Mouse (Mus musculus): Measurements from ENCODE around the gene Dtx2. TPM values are rescaled to one million over a fixed set of nuclear protein-coding genes. Genes with fewer than 3 reads are reported as not detected.

The Dtx2 gene
- polyA plus RNA-seq, 1 experiment from 2014 or later, result 22.6 TPM

DNA sequence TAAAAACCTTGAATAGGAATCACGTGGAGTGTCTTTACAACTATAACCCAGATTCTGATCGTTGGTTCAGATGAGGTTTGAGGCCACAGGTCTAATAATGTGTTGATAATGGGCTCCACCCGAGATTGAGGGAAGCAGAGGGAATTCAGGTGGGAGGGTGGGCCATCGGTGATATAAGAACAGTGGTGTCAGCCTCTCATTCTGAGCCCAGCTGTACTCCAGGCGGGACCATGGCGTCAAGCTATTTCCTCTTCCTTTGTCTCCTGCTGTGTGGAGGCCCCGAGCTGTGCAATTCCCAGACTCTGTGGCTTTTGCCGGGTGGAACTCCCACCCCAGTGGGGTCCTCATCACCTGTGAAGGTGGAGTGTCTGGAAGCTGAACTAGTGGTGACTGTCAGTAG lies 14.7 kb upstream of the Dtx2 start, which contains the start of gene Zp3:
Zp3 (plus strand) TSS at position 196 of the 400 bp plus-strand sequence.
- Histone ChIP-seq H3K9ac (replicated peaks; ENCODE audit: low read length) (no peak within 1 kb of the TSS), H3K9me3 (replicated peaks; ENCODE audit: control insufficient read depth, low read length) (no peaks in the 10 kb centered on the region), H3K36me3 (replicated peaks; ENCODE audit: control insufficient read depth, insufficient read depth, low read depth, low read length) (no peaks in the 10 kb centered on the region), H3K4me2 (ENCODE audit: low read depth, low read length) (no peak within 1 kb of the TSS), H3K27me3 (ENCODE audit: control insufficient read depth, insufficient read depth, low read length) (no peaks in the 10 kb centered on the region), H3K4me1 (ENCODE audit: control insufficient read depth, insufficient read depth, low read length) (no peaks in the 10 kb centered on the region), H3K4me3 (ENCODE audit: low read depth, low read length) (no peak within 1 kb of the TSS), H3K27ac (replicated peaks; ENCODE audit: low read depth, low read length) (no peak within 1 kb of the TSS)
- no peak for DNase-seq (ENCODE audit: low spot score)
- no peak for ATAC-seq (replicated peaks; ENCODE audit: insufficient number of reproducible peaks, low FRiP score, low TSS enrichment, low read depth)
- WGBS, result 74% methylated on average over 8 of the region's 8 CpGs

DNA sequence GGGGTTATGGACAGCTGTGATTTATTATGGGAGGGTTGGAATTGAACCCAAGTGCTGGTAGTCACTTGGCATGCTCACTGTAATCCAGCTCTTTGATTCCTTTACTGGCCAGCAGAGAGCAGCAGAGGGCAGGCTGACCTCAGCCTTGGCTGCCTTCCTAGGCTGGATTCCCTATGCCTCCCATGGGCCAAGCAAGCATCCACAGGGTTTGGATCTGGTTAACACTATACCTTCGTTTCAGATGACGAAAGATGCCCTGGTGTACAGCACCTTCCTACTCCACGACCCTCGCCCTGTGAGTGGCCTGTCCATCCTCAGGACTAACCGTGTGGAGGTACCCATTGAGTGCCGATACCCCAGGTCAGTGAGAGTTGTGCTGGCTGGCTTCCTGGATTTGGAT lies 12.2 kb upstream of the Dtx2 start:
- no peak overlapping the region for H3K4me3 ChIP-seq (ENCODE audit: low read depth, low read length)
- ATAC-seq (replicated peaks; ENCODE audit: insufficient number of reproducible peaks, low FRiP score, low TSS enrichment, low read depth), result no peak
- H3K27me3 ChIP-seq (ENCODE audit: control insufficient read depth, insufficient read depth, low read length), result no peaks in the 10 kb centered on the region
- no peaks in the 10 kb centered on the region for H3K4me1 ChIP-seq (ENCODE audit: control insufficient read depth, insufficient read depth, low read length)
- DNase-seq (ENCODE audit: low spot score), result peak; percentile 75
- no peak overlapping the region for H3K4me2 ChIP-seq (ENCODE audit: low read depth, low read length)
- 33% methylated on average over 6 of the region's 6 CpGs for WGBS
- no peak overlapping the region for H3K27ac ChIP-seq (replicated peaks; ENCODE audit: low read depth, low read length)
- H3K9ac ChIP-seq (replicated peaks; ENCODE audit: low read length), result no peak overlapping the region
- no peaks in the 10 kb centered on the region for H3K36me3 ChIP-seq (replicated peaks; ENCODE audit: control insufficient read depth, insufficient read depth, low read depth, low read length)
- H3K9me3 ChIP-seq (replicated peaks; ENCODE audit: control insufficient read depth, low read length), result no peaks in the 10 kb centered on the region

DNA sequence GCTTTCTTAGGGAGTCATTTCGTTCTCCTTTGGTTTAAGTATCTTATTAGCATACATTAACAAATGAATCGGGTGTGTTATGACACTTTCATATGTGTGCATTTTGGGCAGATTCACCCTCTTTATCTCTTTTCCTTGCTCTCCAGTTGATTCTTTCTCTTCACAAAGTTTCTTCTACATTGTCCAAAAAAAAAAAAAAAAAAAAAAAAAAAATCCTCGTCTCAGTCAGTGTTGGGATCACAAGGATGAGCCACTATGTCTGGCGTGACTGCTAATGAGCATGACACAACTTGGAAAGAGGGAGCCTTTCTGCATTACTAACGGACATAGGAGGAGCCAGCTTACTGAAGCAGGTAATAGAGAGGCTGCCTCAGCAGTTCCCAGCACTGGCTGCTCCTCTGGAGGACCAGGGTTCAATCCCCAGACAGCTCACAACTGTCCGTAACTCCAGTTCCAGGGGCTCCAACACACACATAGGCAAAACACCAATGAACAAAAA lies 10.0 kb upstream of the Dtx2 start:
- Histone ChIP-seq H3K4me3 (ENCODE audit: low read depth, low read length) (no peak overlapping the region), H3K4me2 (ENCODE audit: low read depth, low read length) (no peak overlapping the region), H3K27ac (replicated peaks; ENCODE audit: low read depth, low read length) (no peak overlapping the region), H3K36me3 (replicated peaks; ENCODE audit: control insufficient read depth, insufficient read depth, low read depth, low read length) (no peaks in the 10 kb centered on the region), H3K27me3 (ENCODE audit: control insufficient read depth, insufficient read depth, low read length) (no peaks in the 10 kb centered on the region), H3K4me1 (ENCODE audit: control insufficient read depth, insufficient read depth, low read length) (no peaks in the 10 kb centered on the region), H3K9me3 (replicated peaks; ENCODE audit: control insufficient read depth, low read length) (no peaks in the 10 kb centered on the region), H3K9ac (replicated peaks; ENCODE audit: low read length) (no peak overlapping the region)
- WGBS, result 63% methylated on average over 6 of the region's 6 CpGs
- ATAC-seq (replicated peaks; ENCODE audit: insufficient number of reproducible peaks, low FRiP score, low TSS enrichment, low read depth) (no peak), DNase-seq (ENCODE audit: low spot score) (no peak)

DNA sequence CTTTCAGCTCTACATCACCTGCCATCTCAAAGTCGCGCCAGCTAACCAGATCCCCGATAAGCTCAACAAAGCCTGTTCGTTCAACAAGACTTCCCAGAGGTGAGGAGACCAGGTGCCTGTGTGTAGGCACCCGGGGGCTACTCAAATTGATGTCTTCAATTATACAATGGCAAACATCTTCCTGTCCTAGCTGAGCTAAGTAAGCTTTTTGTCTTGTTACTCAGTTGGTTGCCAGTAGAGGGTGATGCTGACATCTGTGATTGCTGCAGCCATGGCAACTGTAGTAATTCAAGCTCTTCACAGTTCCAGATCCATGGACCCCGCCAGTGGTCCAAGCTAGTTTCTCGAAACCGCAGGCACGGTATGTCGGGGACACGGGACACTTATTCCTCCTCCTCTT lies 7.4 kb upstream of the Dtx2 start:
- Histone ChIP-seq H3K36me3 (replicated peaks; ENCODE audit: control insufficient read depth, insufficient read depth, low read depth, low read length) (no peaks in the 10 kb centered on the region), H3K9ac (replicated peaks; ENCODE audit: low read length) (no peak overlapping the region), H3K4me1 (ENCODE audit: control insufficient read depth, insufficient read depth, low read length) (no peaks in the 10 kb centered on the region), H3K4me2 (ENCODE audit: low read depth, low read length) (no peak overlapping the region), H3K27ac (replicated peaks; ENCODE audit: low read depth, low read length) (no peak overlapping the region), H3K4me3 (ENCODE audit: low read depth, low read length) (no peak overlapping the region; the same call in 1 of the 2 replicates), H3K9me3 (replicated peaks; ENCODE audit: control insufficient read depth, low read length) (no peaks in the 10 kb centered on the region), H3K27me3 (ENCODE audit: control insufficient read depth, insufficient read depth, low read length) (no peaks in the 10 kb centered on the region)
- 64% methylated on average over 11 of the region's 11 CpGs for WGBS
- DNase-seq (ENCODE audit: low spot score) (peak; percentile 54), ATAC-seq (replicated peaks; ENCODE audit: insufficient number of reproducible peaks, low FRiP score, low TSS enrichment, low read depth) (no peak)

DNA sequence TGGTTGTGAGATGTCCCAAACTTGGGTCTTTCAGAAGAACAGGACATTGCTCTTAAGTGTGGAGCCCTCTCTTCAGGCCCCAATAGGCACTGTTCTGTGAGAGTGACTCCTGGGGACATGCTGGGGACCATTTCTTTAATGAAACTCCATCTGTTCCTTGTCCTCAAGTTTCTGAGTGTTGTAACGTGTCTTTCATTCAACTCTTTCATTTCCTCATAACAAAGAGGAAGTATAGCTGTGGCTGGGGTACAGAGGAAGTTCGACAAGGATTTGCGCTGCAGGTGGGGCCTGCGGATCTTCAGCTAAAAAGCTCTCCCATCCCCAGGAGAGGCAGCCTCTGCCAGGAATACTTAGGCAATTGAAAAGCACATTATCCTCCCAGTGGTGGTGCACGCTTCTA lies 4.0 kb upstream of the Dtx2 start:
- ATAC-seq (replicated peaks; ENCODE audit: insufficient number of reproducible peaks, low FRiP score, low TSS enrichment, low read depth) (no peak), DNase-seq (ENCODE audit: low spot score) (no peak)
- Histone ChIP-seq H3K27ac (replicated peaks; ENCODE audit: low read depth, low read length) (no peak overlapping the region), H3K36me3 (replicated peaks; ENCODE audit: control insufficient read depth, insufficient read depth, low read depth, low read length) (no peaks in the 10 kb centered on the region), H3K9ac (replicated peaks; ENCODE audit: low read length) (no peak overlapping the region), H3K9me3 (replicated peaks; ENCODE audit: control insufficient read depth, low read length) (no peaks in the 10 kb centered on the region), H3K4me1 (ENCODE audit: control insufficient read depth, insufficient read depth, low read length) (no peaks in the 10 kb centered on the region), H3K27me3 (ENCODE audit: control insufficient read depth, insufficient read depth, low read length) (no peaks in the 10 kb centered on the region), H3K4me3 (ENCODE audit: low read depth, low read length) (no peak overlapping the region), H3K4me2 (ENCODE audit: low read depth, low read length) (no peak overlapping the region)
- WGBS, result 69% methylated on average over 5 of the region's 5 CpGs

DNA sequence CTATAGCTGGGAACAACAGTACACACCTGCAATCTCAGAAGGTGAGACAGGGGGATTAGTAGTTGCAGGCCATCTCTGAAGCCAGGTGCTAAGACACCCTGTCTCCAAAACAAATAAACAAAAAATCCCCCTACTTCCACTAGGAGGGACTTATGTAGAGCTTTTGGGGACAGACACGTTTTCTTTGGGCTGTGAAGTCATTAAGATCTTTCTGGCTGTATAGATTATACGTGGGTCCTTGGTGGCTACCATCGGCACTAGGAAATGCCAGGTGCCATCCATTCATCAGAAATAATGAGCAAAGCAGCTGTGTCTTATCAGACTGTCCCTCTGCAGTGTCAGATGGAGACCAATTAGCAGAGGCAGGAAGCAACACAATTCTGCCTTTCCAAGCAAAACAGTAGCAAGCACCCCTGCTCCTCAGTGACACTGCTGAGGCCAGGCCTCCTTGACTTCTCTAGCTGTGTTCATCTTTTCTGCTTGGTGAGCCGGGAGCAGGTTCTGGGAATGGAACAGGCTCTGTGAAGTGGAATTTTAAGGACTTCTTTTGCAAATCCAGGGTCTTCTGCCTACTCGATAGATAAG lies 1.1 kb upstream of the Dtx2 start:
- no peak overlapping the region for H3K9ac ChIP-seq (replicated peaks; ENCODE audit: low read length)
- WGBS, result 56% methylated on average over 5 of the region's 5 CpGs

DNA sequence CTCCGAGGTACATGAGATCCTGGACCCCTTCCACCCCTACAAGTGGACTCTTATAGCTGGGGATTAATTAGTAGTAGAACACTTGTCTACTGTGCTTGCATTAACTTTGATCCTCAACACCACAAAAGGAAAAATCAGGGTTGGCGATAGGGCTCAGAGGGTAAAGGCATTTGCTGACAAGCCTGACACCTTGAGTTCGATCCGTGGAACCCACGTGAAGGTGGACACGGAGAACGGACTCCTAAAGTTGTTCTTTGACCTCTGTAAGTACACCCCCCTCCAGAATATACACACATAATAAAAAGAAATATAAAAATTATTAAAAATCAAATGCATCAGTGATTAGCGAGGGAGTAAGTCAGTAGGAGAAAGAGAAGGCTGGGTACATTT lies 270 bp upstream of the Dtx2 start:
- no peak overlapping the region for H3K27ac ChIP-seq (replicated peaks; ENCODE audit: low read depth, low read length)
- H3K9me3 ChIP-seq (replicated peaks; ENCODE audit: control insufficient read depth, low read length), result no peaks in the 10 kb centered on the region
- no peaks in the 10 kb centered on the region for H3K4me1 ChIP-seq (ENCODE audit: control insufficient read depth, insufficient read depth, low read length)
- no peak overlapping the region for H3K9ac ChIP-seq (replicated peaks; ENCODE audit: low read length)
- WGBS, result 68% methylated on average over 8 of the region's 8 CpGs
- peaks cover 2% of the 10 kb centered on the region; the same call in 1 of the 2 replicates for H3K36me3 ChIP-seq (replicated peaks; ENCODE audit: control insufficient read depth, insufficient read depth, low read depth, low read length)
- DNase-seq (ENCODE audit: low spot score) (no peak), ATAC-seq (replicated peaks; ENCODE audit: insufficient number of reproducible peaks, low FRiP score, low TSS enrichment, low read depth) (0 out of 2 replicates have a peak, but pooled peaks have one; percentile 2)
- H3K4me2 ChIP-seq (ENCODE audit: low read depth, low read length), result no peak overlapping the region
- H3K4me3 ChIP-seq (ENCODE audit: low read depth, low read length), result peak overlapping the region; percentile 74; the same call in 1 of the 2 replicates
- no peaks in the 10 kb centered on the region for H3K27me3 ChIP-seq (ENCODE audit: control insufficient read depth, insufficient read depth, low read length)

More for the DNA sequence above, 1.1 kb upstream of the Dtx2 start:
- Histone ChIP-seq H3K36me3 (replicated peaks; ENCODE audit: control insufficient read depth, insufficient read depth, low read depth, low read length) (no peaks in the 10 kb centered on the region), H3K27ac (replicated peaks; ENCODE audit: low read depth, low read length) (no peak overlapping the region), H3K4me1 (ENCODE audit: control insufficient read depth, insufficient read depth, low read length) (no peaks in the 10 kb centered on the region), H3K9me3 (replicated peaks; ENCODE audit: control insufficient read depth, low read length) (no peaks in the 10 kb centered on the region), H3K27me3 (ENCODE audit: control insufficient read depth, insufficient read depth, low read length) (no peaks in the 10 kb centered on the region), H3K4me3 (ENCODE audit: low read depth, low read length) (no peak overlapping the region), H3K4me2 (ENCODE audit: low read depth, low read length) (no peak overlapping the region)
- DNase-seq (ENCODE audit: low spot score), result no peak
- no peak for ATAC-seq (replicated peaks; ENCODE audit: insufficient number of reproducible peaks, low FRiP score, low TSS enrichment, low read depth)

DNA sequence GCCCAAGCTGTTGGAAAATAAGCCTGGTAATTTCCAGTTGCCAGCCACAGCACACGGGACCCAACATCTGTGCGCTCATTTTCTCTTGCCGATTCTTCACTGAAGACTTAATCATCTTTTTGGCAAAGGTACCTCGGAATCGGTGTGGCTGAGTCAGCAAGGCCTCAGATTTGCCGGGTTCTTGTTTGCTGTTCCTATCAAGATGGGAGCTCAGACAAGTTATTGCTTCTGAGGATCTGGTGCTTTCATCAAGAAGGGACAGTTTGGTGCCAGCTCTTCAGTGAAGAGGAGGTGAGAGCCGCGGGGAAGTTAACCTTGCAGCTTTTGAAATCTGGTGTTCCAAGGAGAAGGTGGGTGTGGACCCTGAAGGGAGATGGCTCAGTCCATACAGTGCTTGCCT lies 1.6 kb downstream of the Dtx2 start:
- DNase-seq (ENCODE audit: low spot score), result no peak
- Histone ChIP-seq H3K27ac (replicated peaks; ENCODE audit: low read depth, low read length) (no peak overlapping the region), H3K4me1 (ENCODE audit: control insufficient read depth, insufficient read depth, low read length) (no peaks in the 10 kb centered on the region), H3K4me2 (ENCODE audit: low read depth, low read length) (no peak overlapping the region; the same call in 1 of the 2 replicates), H3K9me3 (replicated peaks; ENCODE audit: control insufficient read depth, low read length) (no peaks in the 10 kb centered on the region), H3K27me3 (ENCODE audit: control insufficient read depth, insufficient read depth, low read length) (no peaks in the 10 kb centered on the region), H3K4me3 (ENCODE audit: low read depth, low read length) (no peak overlapping the region), H3K9ac (replicated peaks; ENCODE audit: low read length) (no peak overlapping the region), H3K36me3 (replicated peaks; ENCODE audit: control insufficient read depth, insufficient read depth, low read depth, low read length) (peaks cover 2% of the 10 kb centered on the region; the same call in 1 of the 2 replicates)
- ATAC-seq (replicated peaks; ENCODE audit: insufficient number of reproducible peaks, low FRiP score, low TSS enrichment, low read depth), result no peak
- WGBS, result 94% methylated on average over 8 of the region's 8 CpGs
